Mouse (Mus musculus) lung, adult 2 months (tissue): Measurements from ENCODE around the gene Skil. TPM values are rescaled to one million over a fixed set of nuclear protein-coding genes. Genes with fewer than 3 reads are reported as not detected.

Source experiments
- DNase-seq: peaks from one replicate; pipeline ENCODE4 v3.0.0; 2022
- H3K4me1 ChIP-seq: fragments of 200-500 bp; 2 replicates; pipeline ENCODE4 v1.6.1; 2011; ENCODE audit warnings: low read length; ENCODE audit not compliant: control insufficient read depth, insufficient read depth
- H3K4me3 ChIP-seq: fragments of 200-500 bp; replicated peaks from 2 replicates; pipeline ENCODE3; 2011; ENCODE audit warnings: low read depth, mild to moderate bottlenecking, control low read depth, low read length; ENCODE audit errors: extremely low read depth
- CTCF ChIP-seq: fragments of 200-500 bp; IDR thresholded peaks from 2 replicates; pipeline ENCODE4 v1.5.1; 2011; ENCODE audit warnings: mild to moderate bottlenecking, low read length, control low read depth; ENCODE audit not compliant: insufficient read depth
- POLR2A ChIP-seq: fragments of 200-500 bp; IDR thresholded peaks from 2 replicates; pipeline ENCODE4 v1.6.1; 2011; ENCODE audit warnings: low read depth, mild to moderate bottlenecking, control low read depth, low read length, borderline replicate concordance; ENCODE audit errors: extremely low read depth
- WGBS: fragments of 180-500 bp; shearing (Covaris S2); methylation state at CpG from one replicate; pipeline ENCODE4 v1.1.7; 2018; 5-methylcytosine and 5-hydroxymethylcytosine counted together
- polyA plus RNA-seq: library from polyadenylated mRNA; depleted of rRNA; stranded (reverse); fragments of >200 nt; gene quantifications from 2 replicates; pipeline ENCODE4 v1.2.3, GENCODE M21; 2012

Gene Skil
- polyA plus RNA-seq, 1 experiment, result 11.1 TPM

- 11% methylated on average over 14 of the region's 14 CpGs for WGBS
- no peak overlapping the region for H3K4me3 ChIP-seq
- H3K4me1 ChIP-seq, result no peaks in the 10 kb centered on the region
- DNase-seq, result peak; percentile 42
- TF ChIP-seq CTCF, result peak; percentile 91
- no peak for TF ChIP-seq POLR2A
Measured at GRCm38 (mm10) chr3:31145641-31146290, 50.9 kb downstream of the Skil start.

- TF ChIP-seq CTCF, result no peak
- no peak for TF ChIP-seq POLR2A
- WGBS, result 82% methylated on average over 7 of the region's 7 CpGs
- Histone ChIP-seq H3K4me1 (no peaks in the 10 kb centered on the region), H3K4me3 (no peak overlapping the region)
- no peak for DNase-seq
Measured at GRCm38 (mm10) chr3:31148595-31148994, 53.7 kb downstream of the Skil start.

- WGBS, result 1% methylated on average over 33 of the region's 33 CpGs
- Histone ChIP-seq H3K4me3 (no peak within 1 kb of the TSS), H3K4me1 (no peaks in the 10 kb centered on the region)
- no peak for TF ChIP-seq POLR2A
- no peak for TF ChIP-seq CTCF
- DNase-seq, result peak; percentile 10
Measured at GRCm38 (mm10) chr3:31149706-31150105, 54.8 kb downstream of the Skil start, which contains the start of gene Cldn11. Cldn11 (plus strand) TSS chr3:31149920.

GRCm38 (mm10) chr3:31152108-31152507 lies 57.2 kb downstream of the Skil start:
- no peak for DNase-seq
- TF ChIP-seq POLR2A (no peak), CTCF (no peak)
- 43% methylated on average over 6 of the region's 6 CpGs for WGBS
- H3K4me1 ChIP-seq, result no peaks in the 10 kb centered on the region
- no peak overlapping the region for H3K4me3 ChIP-seq

GRCm38 (mm10) chr3:31156126-31156525 lies 61.3 kb downstream of the Skil start:
- WGBS, result 71% methylated on average over 3 of the region's 3 CpGs
- Histone ChIP-seq H3K4me1 (no peaks in the 10 kb centered on the region), H3K4me3 (no peak overlapping the region)
- no peak for TF ChIP-seq CTCF
- TF ChIP-seq POLR2A, result no peak
- DNase-seq, result no peak

- Histone ChIP-seq H3K4me1 (no peaks in the 10 kb centered on the region), H3K4me3 (no peak overlapping the region)
- TF ChIP-seq POLR2A (no peak), CTCF (no peak)
- no peak for DNase-seq
- WGBS, result 59% methylated on average over 15 of the region's 15 CpGs
Measured at GRCm38 (mm10) chr3:31157776-31158175, 62.9 kb downstream of the Skil start.

- DNase-seq, result no peak
- H3K4me1 ChIP-seq, result no peaks in the 10 kb centered on the region
- WGBS, result 67% methylated on average over 10 of the region's 10 CpGs
- no peak for TF ChIP-seq POLR2A
- no peak for TF ChIP-seq CTCF
- H3K4me3 ChIP-seq, result no peak overlapping the region
Measured at GRCm38 (mm10) chr3:31160046-31160445, 65.2 kb downstream of the Skil start.

- no peak overlapping the region for H3K4me3 ChIP-seq
- no peaks in the 10 kb centered on the region for H3K4me1 ChIP-seq
- no peak for TF ChIP-seq POLR2A
- TF ChIP-seq CTCF, result no peak
- 50% methylated on average over 6 of the region's 6 CpGs for WGBS
- no peak for DNase-seq
Measured at GRCm38 (mm10) chr3:31161336-31161735, 66.5 kb downstream of the Skil start.

- DNase-seq, result no peak
- no peak for TF ChIP-seq POLR2A
- Histone ChIP-seq H3K4me1 (no peaks in the 10 kb centered on the region), H3K4me3 (no peak overlapping the region)
- 90% methylated on average over 14 of the region's 14 CpGs for WGBS
Measured at GRCm38 (mm10) chr3:31162860-31163259, 68.0 kb downstream of the Skil start.

- WGBS, result 75% methylated on average over 3 of the region's 3 CpGs
- TF ChIP-seq CTCF (no peak), POLR2A (no peak)
- DNase-seq, result no peak
Measured at GRCm38 (mm10) chr3:31165803-31166202, 70.9 kb downstream of the Skil start.

More at GRCm38 (mm10) chr3:31165803-31166202, 70.9 kb downstream of the Skil start:
- Histone ChIP-seq H3K4me3 (no peak overlapping the region), H3K4me1 (no peaks in the 10 kb centered on the region)
